Mouse (Mus musculus) liver, embryonic 15.5 days (tissue): Measurements from ENCODE around the gene Hbq1b. TPM values are rescaled to one million over a fixed set of nuclear protein-coding genes. Genes with fewer than 3 reads are reported as not detected.

Experiments used
- ATAC-seq: fragments of 200-750 bp; cut with Nextera tagmentation; 2 replicates; pipeline ENCODE4 v1.8.0; 2017; ENCODE audit warnings: moderate number of reproducible peaks, mild to moderate bottlenecking, moderate library complexity; ENCODE audit not compliant: insufficient read depth
- H3K27ac ChIP-seq: fragments of 300-500 bp; sonication (generic); replicated peaks from 2 replicates; pipeline ENCODE4 v1.5.1; 2015; ENCODE audit warnings: mild to moderate bottlenecking, inconsistent platforms
- H3K27me3 ChIP-seq: fragments of 300-500 bp; sonication (generic); 2 replicates; pipeline ENCODE4 v1.6.1; 2015; ENCODE audit warnings: mild to moderate bottlenecking, inconsistent platforms
- H3K36me3 ChIP-seq: fragments of 300-500 bp; sonication (generic); replicated peaks from 2 replicates; pipeline ENCODE4 v1.6.1; 2015; ENCODE audit warnings: moderate library complexity, mild to moderate bottlenecking, inconsistent platforms
- H3K4me1 ChIP-seq: fragments of 300-500 bp; sonication (generic); replicated peaks from 2 replicates; pipeline ENCODE4 v1.6.1; 2015; ENCODE audit warnings: inconsistent platforms
- H3K4me2 ChIP-seq: fragments of 300-500 bp; sonication (generic); 2 replicates; pipeline ENCODE4 v1.6.1; 2015; ENCODE audit warnings: moderate library complexity, mild to moderate bottlenecking, inconsistent platforms
- H3K4me3 ChIP-seq: fragments of 300-500 bp; sonication (generic); replicated peaks from 2 replicates; pipeline ENCODE4 v1.5.1; 2015; ENCODE audit warnings: mild to moderate bottlenecking, inconsistent platforms
- H3K9ac ChIP-seq: fragments of 300-500 bp; sonication (generic); 2 replicates; pipeline ENCODE4 v1.6.1; 2015; ENCODE audit warnings: moderate library complexity, mild to moderate bottlenecking, inconsistent platforms
- H3K9me3 ChIP-seq: fragments of 300-500 bp; sonication (generic); replicated peaks from 2 replicates; pipeline ENCODE4 v1.6.1; 2016; ENCODE audit warnings: inconsistent platforms
- WGBS: fragments of 180-500 bp; shearing (Covaris S2); methylation state at CpG from one replicate; pipeline ENCODE4 v1.1.7; 2015; ENCODE audit warnings: mixed read lengths; ENCODE audit not compliant: insufficient replicate concordance; 5-methylcytosine and 5-hydroxymethylcytosine counted together
- polyA plus RNA-seq: library from polyadenylated mRNA; unstranded; fragments of >200 nt; fragmentation: Nextera tagmentation; extraction: Ambion mirVana; gene quantifications from 2 replicates; pipeline ENCODE4 v1.2.1, GENCODE M21; 2015

The Hbq1b gene
- polyA plus RNA-seq, 1 experiment from 2014 or later, result 151 TPM

DNA sequence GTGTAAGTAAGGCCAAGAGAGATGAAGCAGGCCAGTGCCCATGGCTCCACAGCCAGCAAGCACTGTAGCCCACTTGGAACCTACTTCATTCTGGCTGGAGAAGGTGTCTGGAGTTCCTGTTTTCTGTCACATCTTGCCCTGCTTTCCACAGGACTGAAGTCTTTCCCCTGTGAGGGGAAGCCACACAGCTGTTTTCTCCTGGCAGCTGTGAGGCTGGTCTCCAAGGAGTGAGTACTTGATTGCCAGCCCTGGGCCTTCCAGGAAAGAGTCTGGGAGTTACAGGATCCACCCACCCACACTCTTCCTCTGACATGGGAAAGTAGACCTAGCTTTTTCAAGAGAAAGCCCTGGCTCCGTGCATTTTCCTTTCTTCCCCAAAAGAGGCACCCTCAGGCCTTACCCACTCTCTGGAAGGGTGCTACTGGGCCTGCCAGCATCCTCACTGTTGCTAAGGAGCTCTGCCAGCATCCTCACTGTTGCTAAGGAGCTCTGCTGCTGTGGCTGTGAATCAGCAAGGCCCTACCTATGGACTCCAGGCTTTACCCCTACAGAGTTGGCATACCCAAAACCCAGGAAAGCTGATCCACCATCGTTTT, 16.2 kb downstream of the Hbq1b start:
- no peaks in the 10 kb centered on the region for H3K9me3 ChIP-seq
- WGBS, result 47% methylated on average over 2 of the region's 2 CpGs
- H3K27me3 ChIP-seq, result peaks cover 36% of the 10 kb centered on the region
- H3K4me3 ChIP-seq, result no peak overlapping the region
- H3K9ac ChIP-seq, result 0 out of 2 replicates have a peak overlapping the region, but pooled peaks have one; percentile 6
- no peak overlapping the region for H3K27ac ChIP-seq
- H3K4me2 ChIP-seq, result peak overlapping the region; percentile 1; the same call in 1 of the 2 replicates
- H3K36me3 ChIP-seq, result peaks cover 35% of the 10 kb centered on the region
- ATAC-seq, result no peak
- H3K4me1 ChIP-seq, result peaks cover 37% of the 10 kb centered on the region

- H3K4me1 ChIP-seq, result peaks cover 37% of the 10 kb centered on the region
- H3K9me3 ChIP-seq, result no peaks in the 10 kb centered on the region
- peaks cover 36% of the 10 kb centered on the region for H3K27me3 ChIP-seq
- no peak overlapping the region for H3K27ac ChIP-seq
- peaks cover 35% of the 10 kb centered on the region for H3K36me3 ChIP-seq
- H3K4me3 ChIP-seq, result no peak overlapping the region
- H3K4me2 ChIP-seq, result peak overlapping the region; percentile 1; the same call in 1 of the 2 replicates
- ATAC-seq, result no peak
- WGBS, result 47% methylated on average over 1 of the region's 1 CpGs
- 0 out of 2 replicates have a peak overlapping the region, but pooled peaks have one; percentile 6 for H3K9ac ChIP-seq
Observed at GRCm38 (mm10) chr11:32303455-32303854, 16.7 kb downstream of the Hbq1b start.

DNA sequence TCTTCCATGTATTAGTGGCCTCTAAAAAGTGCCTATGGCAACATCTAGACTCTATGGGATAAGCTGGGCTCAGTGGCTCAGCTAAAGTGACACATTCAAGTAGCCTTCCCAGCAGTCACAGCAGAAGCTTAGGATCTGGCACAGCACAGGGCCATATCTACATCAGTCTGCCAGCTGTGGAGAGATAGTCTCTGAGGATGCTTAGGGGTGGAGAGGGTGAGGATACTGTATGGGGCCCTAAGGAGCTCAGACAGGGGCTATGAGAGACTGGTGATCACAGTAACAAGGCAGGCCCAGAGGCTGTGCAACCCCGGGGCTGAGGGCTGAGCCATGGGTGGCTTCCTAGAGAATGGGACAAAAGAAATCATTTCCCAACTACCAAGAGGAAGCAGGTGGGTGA, 20.2 kb downstream of the Hbq1b start:
- peaks cover 41% of the 10 kb centered on the region for H3K27me3 ChIP-seq
- peak overlapping the region; percentile 1; the same call in 1 of the 2 replicates for H3K9ac ChIP-seq
- H3K4me2 ChIP-seq, result 0 out of 2 replicates have a peak overlapping the region, but pooled peaks have one; percentile 1
- peaks cover 18% of the 10 kb centered on the region for H3K36me3 ChIP-seq
- 63% methylated on average over 1 of the region's 1 CpGs for WGBS
- ATAC-seq, result peak; percentile 61
- H3K4me1 ChIP-seq, result peaks cover 19% of the 10 kb centered on the region
- peak overlapping the region; percentile 54 for H3K27ac ChIP-seq
- H3K9me3 ChIP-seq, result no peaks in the 10 kb centered on the region
- H3K4me3 ChIP-seq, result no peak overlapping the region

- Histone ChIP-seq H3K27ac (no peak overlapping the region), H3K4me1 (peaks cover 12% of the 10 kb centered on the region), H3K9me3 (no peaks in the 10 kb centered on the region), H3K4me3 (no peak overlapping the region), H3K4me2 (no peak overlapping the region), H3K27me3 (peaks cover 36% of the 10 kb centered on the region), H3K36me3 (no peaks in the 10 kb centered on the region), H3K9ac (no peak overlapping the region)
- 47% methylated on average over 4 of the region's 4 CpGs for WGBS
- ATAC-seq, result no peak
Observed at GRCm38 (mm10) chr11:32309446-32309845, 22.7 kb downstream of the Hbq1b start.

- WGBS, result 53% methylated on average over 3 of the region's 3 CpGs
- H3K9ac ChIP-seq, result no peak overlapping the region
- ATAC-seq, result no peak
- H3K4me2 ChIP-seq, result no peak overlapping the region
- peaks cover 41% of the 10 kb centered on the region for H3K27me3 ChIP-seq
- H3K4me3 ChIP-seq, result no peak overlapping the region
- no peaks in the 10 kb centered on the region for H3K36me3 ChIP-seq
- H3K4me1 ChIP-seq, result peaks cover 12% of the 10 kb centered on the region
- no peaks in the 10 kb centered on the region for H3K9me3 ChIP-seq
- no peak overlapping the region for H3K27ac ChIP-seq
Observed at GRCm38 (mm10) chr11:32309928-32310327, 23.2 kb downstream of the Hbq1b start.

- Histone ChIP-seq H3K9me3 (no peaks in the 10 kb centered on the region), H3K27ac (no peak overlapping the region), H3K9ac (no peak overlapping the region), H3K4me3 (no peak overlapping the region), H3K4me2 (no peak overlapping the region), H3K36me3 (no peaks in the 10 kb centered on the region), H3K27me3 (peaks cover 55% of the 10 kb centered on the region), H3K4me1 (peaks cover 8% of the 10 kb centered on the region)
- WGBS, result 55% methylated on average over 3 of the region's 3 CpGs
- no peak for ATAC-seq
Observed at GRCm38 (mm10) chr11:32316009-32316408, 29.2 kb downstream of the Hbq1b start.

- WGBS, result 55% methylated on average over 11 of the region's 11 CpGs
- Histone ChIP-seq H3K4me2 (no peak overlapping the region; the same call in 1 of the 2 replicates), H3K36me3 (no peaks in the 10 kb centered on the region), H3K4me3 (no peak overlapping the region), H3K9ac (0 out of 2 replicates have a peak overlapping the region, but pooled peaks have one; percentile 0), H3K9me3 (no peaks in the 10 kb centered on the region), H3K27me3 (peaks cover 56% of the 10 kb centered on the region), H3K4me1 (peaks cover 15% of the 10 kb centered on the region), H3K27ac (no peak overlapping the region)
- peak; percentile 30; the same call in 1 of the 2 replicates for ATAC-seq
Observed at GRCm38 (mm10) chr11:32320507-32321195, 33.9 kb downstream of the Hbq1b start.

DNA sequence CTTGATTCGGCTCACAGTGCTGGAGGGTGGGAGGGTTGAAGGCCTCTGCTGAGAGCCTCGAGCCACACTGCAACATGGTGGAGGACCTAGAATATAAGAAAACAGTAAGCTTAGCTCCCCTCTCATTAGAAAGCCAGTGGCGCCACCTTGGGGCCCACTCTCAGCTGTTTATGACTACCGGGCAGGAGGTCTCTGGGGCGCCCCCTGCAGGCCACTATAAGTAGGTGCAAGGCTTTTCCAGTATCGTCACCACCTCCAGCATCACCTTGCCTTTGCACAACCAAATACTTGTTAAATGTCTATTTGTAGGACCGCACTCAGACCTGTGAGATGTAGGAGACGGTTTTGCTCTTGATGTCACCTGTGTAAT, 34.4 kb downstream of the Hbq1b start:
- peak; percentile 72 for ATAC-seq
- no peak overlapping the region for H3K4me3 ChIP-seq
- peaks cover 15% of the 10 kb centered on the region for H3K4me1 ChIP-seq
- no peaks in the 10 kb centered on the region for H3K36me3 ChIP-seq
- no peak overlapping the region for H3K9ac ChIP-seq
- 25% methylated on average over 8 of the region's 8 CpGs for WGBS
- no peak overlapping the region for H3K27ac ChIP-seq
- no peaks in the 10 kb centered on the region for H3K9me3 ChIP-seq
- no peak overlapping the region; the same call in 1 of the 2 replicates for H3K4me2 ChIP-seq
- H3K27me3 ChIP-seq, result peaks cover 51% of the 10 kb centered on the region

GRCm38 (mm10) chr11:32324609-32325008, 37.8 kb downstream of the Hbq1b start:
- Histone ChIP-seq H3K4me3 (peak overlapping the region; percentile 30), H3K9ac (no peak overlapping the region)
- 11% methylated on average over 15 of the region's 15 CpGs for WGBS

GRCm38 (mm10) chr11:32331075-32331474, 44.3 kb downstream of the Hbq1b start:
- no peak for ATAC-seq
- H3K4me3 ChIP-seq, result no peak overlapping the region
- no peak overlapping the region for H3K4me2 ChIP-seq
- no peak overlapping the region for H3K27ac ChIP-seq
- H3K9me3 ChIP-seq, result no peaks in the 10 kb centered on the region
- H3K9ac ChIP-seq, result no peak overlapping the region
- WGBS, result 31% methylated on average over 6 of the region's 6 CpGs
- no peaks in the 10 kb centered on the region for H3K36me3 ChIP-seq
- H3K27me3 ChIP-seq, result peaks cover 28% of the 10 kb centered on the region
- no peaks in the 10 kb centered on the region for H3K4me1 ChIP-seq

More at GRCm38 (mm10) chr11:32324609-32325008, 37.8 kb downstream of the Hbq1b start:
- H3K4me1 ChIP-seq, result peaks cover 15% of the 10 kb centered on the region
- H3K4me2 ChIP-seq, result peak overlapping the region; percentile 52
- ATAC-seq, result peak; percentile 64
- no peak overlapping the region for H3K27ac ChIP-seq
- no peaks in the 10 kb centered on the region for H3K36me3 ChIP-seq
- peaks cover 58% of the 10 kb centered on the region for H3K27me3 ChIP-seq
- H3K9me3 ChIP-seq, result no peaks in the 10 kb centered on the region

DNA sequence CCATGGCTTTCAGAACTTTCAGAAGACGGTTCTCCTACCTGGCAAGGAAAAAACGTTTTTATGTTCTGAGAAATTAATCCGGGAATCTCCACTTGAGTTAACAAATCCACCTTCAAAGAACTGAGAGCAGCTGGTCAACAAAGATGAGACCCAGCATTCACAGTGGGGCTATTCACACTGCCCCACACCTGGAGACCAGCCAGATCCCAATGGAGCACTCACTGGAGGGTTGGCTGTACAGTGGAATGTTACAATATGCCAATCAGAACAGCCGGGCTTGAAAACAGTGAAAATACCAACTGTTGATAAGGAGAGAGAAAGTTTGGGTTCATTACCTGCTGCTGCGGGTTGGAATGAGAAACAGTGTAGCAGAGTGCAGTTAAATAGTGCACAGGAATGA, 45.1 kb downstream of the Hbq1b start:
- Histone ChIP-seq H3K4me3 (no peak overlapping the region), H3K27ac (no peak overlapping the region), H3K36me3 (no peaks in the 10 kb centered on the region), H3K9ac (no peak overlapping the region), H3K9me3 (no peaks in the 10 kb centered on the region), H3K4me1 (no peaks in the 10 kb centered on the region), H3K27me3 (peaks cover 23% of the 10 kb centered on the region; the same call in 1 of the 2 replicates), H3K4me2 (no peak overlapping the region)
- whole genome bisulfite sequencing, result 59% methylated on average over 5 of the region's 5 CpGs
- ATAC-seq, result no peak
